Mouse (Mus musculus) MEL (cell line): Measurements from ENCODE around the gene Sgsm3.

Experiments used
- BHLHE40 ChIP-seq: IDR thresholded peaks from 2 replicates; pipeline ENCODE4 v1.6.1; 2012; ENCODE audit warnings: low read depth, mild to moderate bottlenecking, inconsistent platforms, low read length, improper control_type of control experiment, borderline replicate concordance
- CHD1 ChIP-seq: IDR thresholded peaks from 2 replicates; pipeline ENCODE4 v1.6.1; 2012; ENCODE audit warnings: low read depth, mild to moderate bottlenecking, inconsistent platforms, low read length, improper control_type of control experiment
- CTCF ChIP-seq, 3 experiments: IDR thresholded peaks in 2 of 3; conservative IDR thresholded peaks in 1 of 3; 2 replicates each; pipeline ENCODE4 v1.5.1; 2011 to 2012; ENCODE audit warnings: low read length in 3 of 3, low read depth in 2 of 3, mild to moderate bottlenecking in 2 of 3, improper control_type of control experiment in 1 of 3, inconsistent platforms in 1 of 3, mixed read lengths in 1 of 3, moderate library complexity in 1 of 3; ENCODE audit not compliant: control insufficient read depth in 1 of 3, insufficient read depth in 1 of 3, poor library complexity in 1 of 3, severe bottlenecking in 1 of 3
- EP300 ChIP-seq, 2 experiments: IDR thresholded peaks; 2 replicates each; pipeline ENCODE4 v1.6.1; 2011; ENCODE audit warnings: improper control_type of control experiment in 2 of 2, low read length in 2 of 2, low read depth in 1 of 2, mild to moderate bottlenecking in 1 of 2
- ETS1 ChIP-seq: IDR thresholded peaks from 2 replicates; pipeline ENCODE4 v1.6.1; 2012; ENCODE audit warnings: low read depth, mild to moderate bottlenecking, inconsistent platforms, low read length, improper control_type of control experiment, moderate library complexity
- GATA1 ChIP-seq: IDR thresholded peaks from 2 replicates; pipeline ENCODE4 v1.6.1; 2011; ENCODE audit warnings: low read depth, low read length, improper control_type of control experiment
- MAX ChIP-seq: IDR thresholded peaks from 2 replicates; pipeline ENCODE4 v1.6.1; 2011; ENCODE audit warnings: low read length, improper control_type of control experiment
- MAZ ChIP-seq: IDR thresholded peaks from 2 replicates; pipeline ENCODE4 v1.6.1; 2012; ENCODE audit warnings: low read depth, mild to moderate bottlenecking, inconsistent platforms, low read length, improper control_type of control experiment
- NRF1 ChIP-seq: IDR thresholded peaks from 2 replicates; pipeline ENCODE4 v1.6.1; 2014; ENCODE audit warnings: low read depth, mild to moderate bottlenecking, inconsistent platforms, low read length, improper control_type of control experiment, moderate library complexity; ENCODE audit not compliant: poor library complexity, insufficient read depth, severe bottlenecking
- POLR2A ChIP-seq, 2 experiments: IDR thresholded peaks; 2 replicates each; pipeline ENCODE4 v1.6.1; 2011 to 2012; ENCODE audit warnings: low read length in 2 of 2, mild to moderate bottlenecking in 2 of 2, control low read depth in 1 of 2, improper control_type of control experiment in 1 of 2, low read depth in 1 of 2, moderate library complexity in 1 of 2; ENCODE audit not compliant: control insufficient read depth in 1 of 2, insufficient read depth in 1 of 2, poor library complexity in 1 of 2
- POLR2AphosphoS2 ChIP-seq: IDR thresholded peaks from 2 replicates; pipeline ENCODE4 v1.6.1; 2011; ENCODE audit warnings: low read length, improper control_type of control experiment
- TBP ChIP-seq: IDR thresholded peaks from 2 replicates; pipeline ENCODE4 v1.8.0; 2011; ENCODE audit warnings: low read depth, low read length, improper control_type of control experiment
- UBTF ChIP-seq: IDR thresholded peaks from 2 replicates; pipeline ENCODE4 v1.6.1; 2012; ENCODE audit warnings: low read depth, mild to moderate bottlenecking, inconsistent platforms, low read length, improper control_type of control experiment, moderate library complexity, borderline replicate concordance; ENCODE audit not compliant: insufficient read depth
- USF1 ChIP-seq: IDR thresholded peaks from 2 replicates; pipeline ENCODE4 v1.6.1; 2014; ENCODE audit warnings: low read depth, mild to moderate bottlenecking, inconsistent platforms, low read length, improper control_type of control experiment, moderate library complexity

- TF ChIP-seq BHLHE40 (no peak), UBTF (no peak), CTCF (IDR thresholded peaks at IDR 0.05 in 2 of 3, conservative IDR thresholded peaks at IDR 0.05 in 1 of 3; ENCODE audit: control insufficient read depth in 1 of 3, insufficient read depth in 1 of 3, low read depth in 2 of 3, low read length in 3 of 3, poor library complexity in 1 of 3, severe bottlenecking in 1 of 3) (no peak), USF1 (no peak), TBP (no peak), POLR2A (IDR thresholded peaks at IDR 0.05; ENCODE audit: control insufficient read depth in 1 of 2, insufficient read depth in 1 of 2, low read depth in 1 of 2, low read length in 2 of 2, poor library complexity in 1 of 2) (no peak), NRF1 (no peak), EP300 (IDR thresholded peaks at IDR 0.05; ENCODE audit: low read depth in 1 of 2, low read length in 2 of 2) (no peak), GATA1 (no peak), MAX (no peak), CHD1 (no peak), MAZ (no peak), ETS1 (no peak), POLR2AphosphoS2 (no peak)
Measured at GRCm38 (mm10) chr15:81010114-81010513, 32.5 kb downstream of the Sgsm3 start.
